Mouse (Mus musculus) embryonic fibroblast, embryonic 13.5 days (primary cell): ENCODE measurements at regions not wholly inside any gene's neighbourhood (a gene's known extent, or its start where the extent isn't known, plus 50 kb on each side); places are given as distances from the start of the nearest gene placed in this dataset.

Experiments
- CTCF ChIP-seq: IDR thresholded peaks from 2 replicates; pipeline ENCODE4 v1.5.1; 2011; ENCODE audit warnings: mild to moderate bottlenecking, control low read depth, low read length, moderate library complexity, borderline replicate concordance; ENCODE audit not compliant: insufficient read depth
- POLR2A ChIP-seq: IDR thresholded peaks from 2 replicates; pipeline ENCODE4 v1.6.1; 2011; ENCODE audit warnings: low read depth, mild to moderate bottlenecking, control low read depth, low read length, moderate library complexity

- TF ChIP-seq CTCF (no peak), POLR2A (no peak)
Observed at GRCm38 (mm10) chr10:96264866-96265265, 128.5 kb downstream of the Gm5426 start.
